Mouse (Mus musculus) heart, postnatal 0 days (tissue): Measurements from ENCODE around the gene Cbx2. TPM values are rescaled to one million over a fixed set of nuclear protein-coding genes. Genes with fewer than 3 reads are reported as not detected.

Experiments used
- ATAC-seq: fragments of 200-750 bp; cut with Nextera tagmentation; 2 replicates; pipeline ENCODE4 v1.8.0; 2017; ENCODE audit warnings: low read depth, moderate number of reproducible peaks, moderate library complexity; ENCODE audit not compliant: insufficient read depth
- DNase-seq: peaks from one replicate; pipeline ENCODE4 v3.0.0-alpha.2; 2016; ENCODE audit warnings: low spot score
- H3K27ac ChIP-seq: fragments of 300-500 bp; sonication (generic); 2 replicates; pipeline ENCODE4 v1.5.1; 2014; ENCODE audit warnings: low read depth, mild to moderate bottlenecking
- H3K27me3 ChIP-seq: fragments of 300-500 bp; sonication (generic); 2 replicates; pipeline ENCODE4 v1.6.1; 2014; ENCODE audit warnings: low read length, mixed read lengths; ENCODE audit not compliant: control insufficient read depth, insufficient read depth
- H3K36me3 ChIP-seq: fragments of 300-500 bp; sonication (generic); replicated peaks from 2 replicates; pipeline ENCODE4 v1.6.1; 2014; ENCODE audit warnings: low read length, mixed read lengths; ENCODE audit not compliant: control insufficient read depth, insufficient read depth
- H3K4me1 ChIP-seq: fragments of 300-500 bp; sonication (generic); 2 replicates; pipeline ENCODE4 v1.6.1; 2014; ENCODE audit warnings: antibody characterized with exemption; ENCODE audit not compliant: control insufficient read depth, insufficient read depth
- H3K4me2 ChIP-seq: fragments of 300-500 bp; sonication (generic); 2 replicates; pipeline ENCODE4 v1.6.1; 2014; ENCODE audit warnings: low read depth, mild to moderate bottlenecking, low read length, moderate library complexity
- H3K4me3 ChIP-seq: fragments of 300-500 bp; sonication (generic); 2 replicates; pipeline ENCODE4 v1.5.1; 2014; ENCODE audit warnings: low read depth, low read length
- H3K9ac ChIP-seq: fragments of 300-500 bp; sonication (generic); replicated peaks from 2 replicates; pipeline ENCODE4 v1.6.1; 2014; ENCODE audit warnings: low read depth, low read length, mixed read lengths
- H3K9me3 ChIP-seq: fragments of 300-500 bp; sonication (generic); replicated peaks from 2 replicates; pipeline ENCODE4 v1.6.1; 2016; ENCODE audit warnings: low read length; ENCODE audit not compliant: control insufficient read depth
- CTCF ChIP-seq: IDR thresholded peaks from 2 replicates; pipeline ENCODE4 v1.5.1; 2016; ENCODE audit warnings: antibody characterized with exemption, control low read depth, low read depth
- EP300 ChIP-seq: IDR thresholded peaks from 2 replicates; pipeline ENCODE4 v1.6.1; 2016; ENCODE audit warnings: antibody characterized with exemption, low read depth
- WGBS: fragments of 180-500 bp; shearing (Covaris S2); extraction: QIAGEN DNeasy Blood & Tissue Kit; methylation state at CpG from one replicate; pipeline ENCODE4 v1.1.7; 2014; 5-methylcytosine and 5-hydroxymethylcytosine counted together
- polyA plus RNA-seq: library from polyadenylated mRNA; unstranded; fragments of >200 nt; fragmentation: Nextera tagmentation; extraction: Ambion mirVana; gene quantifications from 2 replicates; pipeline ENCODE4 v1.2.1, GENCODE M21; 2015
- total RNA-seq: library from RNA; depleted of rRNA; stranded (reverse); fragments of >200 nt; gene quantifications from 2 replicates; pipeline ENCODE4 v1.2.3, GENCODE M21; 2014; ENCODE audit warnings: low replicate concordance; rRNA removed

Gene Cbx2
- total and polyA plus RNA-seq, 2 experiments from 2014 or later, result 1.8 to 5.8 TPM

- no peak overlapping the region for H3K4me2 ChIP-seq
- no peak overlapping the region for H3K27ac ChIP-seq
- WGBS, result 76% methylated on average over 33 of the region's 33 CpGs
- DNase-seq, result no peak
- no peak for ATAC-seq
- H3K36me3 ChIP-seq, result peaks cover 15% of the 10 kb centered on the region
- H3K9ac ChIP-seq, result no peak overlapping the region
- peaks cover 34% of the 10 kb centered on the region for H3K4me1 ChIP-seq
- TF ChIP-seq CTCF, result no peak
- no peak for TF ChIP-seq EP300
- H3K4me3 ChIP-seq, result no peak overlapping the region
- H3K27me3 ChIP-seq, result no peaks in the 10 kb centered on the region
- H3K9me3 ChIP-seq, result no peaks in the 10 kb centered on the region
Measured at GRCm38 (mm10) chr11:119080461-119081147, 57.8 kb downstream of the Cbx2 start.

Other genes with a start within 250 kb of the Cbx2 start
- 1.2 TPM in 1 of 2 replicates, not detected in the other for gene Rbfox3, start 111.4 kb upstream of the Cbx2 start, total RNA-seq
- 0.08 TPM in 2 replicates for gene Rbfox3, start 111.4 kb upstream of the Cbx2 start, polyA plus RNA-seq
- gene Enpp7, start 34.8 kb upstream of the Cbx2 start, total RNA-seq, result not detected in 2 replicates
- gene Enpp7, start 34.8 kb upstream of the Cbx2 start, polyA plus RNA-seq, result not detected in 2 replicates
- 1.6 and 3.2 TPM in 2 replicates for gene Cbx8, start 18.0 kb downstream of the Cbx2 start, total RNA-seq
- gene Cbx8, start 18.0 kb downstream of the Cbx2 start, polyA plus RNA-seq, result 5.1 and 7.0 TPM in 2 replicates
- gene Cbx4, start 63.3 kb downstream of the Cbx2 start, total RNA-seq, result 12.1 and 23.1 TPM in 2 replicates
- gene Cbx4, start 63.3 kb downstream of the Cbx2 start, polyA plus RNA-seq, result 6.8 and 8.2 TPM in 2 replicates
- 46.4 and 50.8 TPM in 2 replicates for gene Tbc1d16, start 205.5 kb downstream of the Cbx2 start, total RNA-seq
- 12.4 and 12.9 TPM in 2 replicates for gene Tbc1d16, start 205.5 kb downstream of the Cbx2 start, polyA plus RNA-seq
- 0.39 TPM in 1 of 2 replicates, not detected in the other for gene Ccdc40, start 205.6 kb downstream of the Cbx2 start, total RNA-seq
- gene Ccdc40, start 205.6 kb downstream of the Cbx2 start, polyA plus RNA-seq, result 0.62 and 0.68 TPM in 2 replicates
- 91.1 and 158 TPM in 2 replicates for gene Gaa, start 244.9 kb downstream of the Cbx2 start, total RNA-seq
- gene Gaa, start 244.9 kb downstream of the Cbx2 start, polyA plus RNA-seq, result 51.8 and 56.3 TPM in 2 replicates